Mouse (Mus musculus): Measurements from ENCODE around the gene Gsdma3. TPM values are rescaled to one million over a fixed set of nuclear protein-coding genes. Genes with fewer than 3 reads are reported as not detected.
A peak's percentile ranks its signal among the peaks of the same experiment; 100 is the strongest.

Gsdma3 gene
- not detected for total RNA-seq (2021)

- DNase-seq (ENCODE audit: low spot score in 2 of 2) = no peak
- intact Hi-C loops (cut with DNase I) = no loop called here
These were observed at the start of gene Gsdma3, which contains the start of gene Gm12355 for GRCm38 (mm10) chr11:98625611-98626410. Gene Gsdma3 (plus strand): TSS chr11:98626360. Gene Gm12355 (minus strand): TSS chr11:98625661.

- intact Hi-C loops (cut with DNase I) = no loop called here
- DNase-seq (ENCODE audit: low spot score in 2 of 2) = no peak
These were observed 48.4 kb upstream of the Gsdma3 start for GRCm38 (mm10) chr11:98577776-98578175.

GRCm38 (mm10) chr11:98580301-98581121 is 45.6 kb upstream of the Gsdma3 start:
- intact Hi-C loops (cut with DNase I) = no loop called here
- DNase-seq (ENCODE audit: low spot score in 2 of 2) = no peak

- intact Hi-C loops (cut with DNase I) = no loop called here
- DNase-seq (ENCODE audit: low spot score in 2 of 2) = no peak
These were observed 44.7 kb upstream of the Gsdma3 start for GRCm38 (mm10) chr11:98581286-98582029.

GRCm38 (mm10) chr11:98582030-98582388 is 44.2 kb upstream of the Gsdma3 start:
- intact Hi-C loops (cut with DNase I) = no loop called here

GRCm38 (mm10) chr11:98582551-98583264 is 43.5 kb upstream of the Gsdma3 start:
- intact Hi-C loops (cut with DNase I) = no loop called here
- no peak for DNase-seq (ENCODE audit: low spot score in 2 of 2)

More at GRCm38 (mm10) chr11:98582030-98582388, 44.2 kb upstream of the Gsdma3 start:
- no peak for DNase-seq (ENCODE audit: low spot score in 2 of 2)

GRCm38 (mm10) chr11:98583265-98583552 is 43.0 kb upstream of the Gsdma3 start:
- intact Hi-C loops (cut with DNase I) = no loop called here
- no peak for DNase-seq (ENCODE audit: low spot score in 2 of 2)

GRCm38 (mm10) chr11:98583571-98583970 is 42.6 kb upstream of the Gsdma3 start:
- intact Hi-C loops (cut with DNase I) = no loop called here
- DNase-seq (ENCODE audit: low spot score in 2 of 2) = no peak

GRCm38 (mm10) chr11:98584146-98584545 is 42.0 kb upstream of the Gsdma3 start:
- DNase-seq (ENCODE audit: low spot score in 2 of 2) = no peak
- intact Hi-C loops (cut with DNase I) = no loop called here

GRCm38 (mm10) chr11:98584629-98585177 is 41.5 kb upstream of the Gsdma3 start:
- intact Hi-C loops (cut with DNase I) = no loop called here
- DNase-seq (ENCODE audit: low spot score in 2 of 2) = no peak

GRCm38 (mm10) chr11:98586087-98586891 is 39.9 kb upstream of the Gsdma3 start:
- intact Hi-C loops (cut with DNase I) = loop anchor here (2.0 kb wide), 1 partner anchor 35 kb away; the partner anchor contains the start of gene Zpbp2
- peak; percentile 23 to 30 for DNase-seq (ENCODE audit: low spot score in 2 of 2)

- DNase-seq (ENCODE audit: low spot score in 2 of 2) = peak; percentile 99
- intact Hi-C loops (cut with DNase I) = loop anchor here (2.0 kb wide), 1 partner anchor 36 kb away; the partner anchor contains the start of gene Zpbp2
These were observed 39.1 kb upstream of the Gsdma3 start, which contains the start of gene Ormdl3 for GRCm38 (mm10) chr11:98586892-98587563. Gene Ormdl3 (minus strand): TSS chr11:98587368.

- peak; percentile 46 to 70 for DNase-seq (ENCODE audit: low spot score in 2 of 2)
- intact Hi-C loops (cut with DNase I) = loop anchor here (2.0 kb wide), 1 partner anchor 37 kb away; the partner anchor contains the start of gene Zpbp2
These were observed 38.2 kb upstream of the Gsdma3 start for GRCm38 (mm10) chr11:98587684-98588546.

- DNase-seq (ENCODE audit: low spot score in 2 of 2) = no peak
- intact Hi-C loops (cut with DNase I) = no loop called here
These were observed 37.3 kb upstream of the Gsdma3 start for GRCm38 (mm10) chr11:98588833-98589281.

- DNase-seq (ENCODE audit: low spot score in 2 of 2) = no peak
- intact Hi-C loops (cut with DNase I) = no loop called here
These were observed 36.9 kb upstream of the Gsdma3 start for GRCm38 (mm10) chr11:98589306-98589705.

- no peak for DNase-seq (ENCODE audit: low spot score in 2 of 2)
- intact Hi-C loops (cut with DNase I) = no loop called here
These were observed 35.4 kb upstream of the Gsdma3 start for GRCm38 (mm10) chr11:98590548-98591445.
